Mouse (Mus musculus): ENCODE measurements around the gene Olfr325. TPM values are rescaled to one million over a fixed set of nuclear protein-coding genes. Genes with fewer than 3 reads are reported as not detected.

Gene Olfr325
- polyA plus RNA-seq (2014; fragmentation: Illumina TruSeq; extraction: RNeasy Lipid Tissue Mini Kit (QIAGEN cat#74804); ENCODE audit: low read depth, low replicate concordance): not detected

DNA sequence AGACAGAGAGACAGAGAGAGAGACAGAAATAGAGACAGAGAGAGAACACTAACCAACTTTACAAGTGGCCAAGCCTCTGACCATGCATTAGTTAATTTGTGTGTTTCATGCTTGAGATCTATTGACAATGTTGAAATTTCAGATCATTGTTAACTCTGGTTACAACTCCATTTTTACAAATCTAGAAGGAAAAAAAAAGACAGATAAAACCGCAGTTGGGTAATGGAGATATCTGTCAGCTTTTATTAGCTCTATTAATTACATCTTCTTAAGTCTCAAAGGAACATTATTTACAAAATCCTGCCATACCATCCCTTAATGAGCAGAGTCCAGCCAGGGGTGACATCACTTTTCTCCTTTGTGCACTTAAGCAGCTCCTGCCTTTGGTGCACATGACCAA is at the start of gene Olfr325:
Gene Olfr325, plus strand, starts transcription at position 301 of the 400 bp plus-strand sequence.

DNA sequence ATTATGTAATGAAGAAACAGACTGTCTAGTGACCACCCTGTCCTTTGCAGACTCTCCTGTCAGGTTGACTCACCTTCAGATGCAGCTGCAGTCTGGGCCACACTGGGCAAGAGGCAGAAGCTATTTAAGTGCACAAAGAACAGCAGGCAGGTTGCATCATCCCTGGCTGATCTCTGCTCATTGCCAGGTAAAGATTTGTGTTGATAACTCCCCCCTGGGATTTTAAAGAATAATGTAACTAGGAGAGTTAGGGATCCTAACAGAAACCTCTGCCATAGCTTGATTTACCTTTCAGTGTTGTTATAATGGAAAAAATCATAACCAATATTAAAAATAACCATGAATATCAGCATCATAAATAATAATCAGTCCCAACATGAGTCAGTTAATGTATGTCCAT is 42.8 kb upstream of the Olfr325 start, which contains the start of gene Olfr330:
Gene Olfr330, minus strand, starts transcription at position 101 of the 400 bp plus-strand sequence.

DNA sequence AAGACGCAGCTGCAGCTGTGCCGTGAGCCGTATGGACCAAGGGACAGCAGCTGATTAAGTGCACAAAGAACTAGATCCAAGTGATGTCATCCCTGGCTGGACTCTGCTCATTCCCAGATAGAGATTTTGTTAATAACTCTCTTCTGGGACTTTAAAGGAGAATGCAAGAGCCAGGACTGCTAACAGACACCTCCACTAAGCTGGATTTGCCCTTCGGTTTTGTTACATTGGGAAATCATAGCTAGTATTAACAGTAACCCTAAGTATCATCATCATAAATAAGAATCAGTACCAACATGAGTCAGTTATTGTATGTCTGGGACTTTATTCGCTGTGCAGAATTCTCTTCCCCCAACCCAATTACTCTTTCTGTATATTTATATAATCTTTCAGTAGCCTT is 31.2 kb upstream of the Olfr325 start, which contains the start of gene Olfr329-ps:
Gene Olfr329-ps, minus strand, starts transcription at position 101 of the 400 bp plus-strand sequence.

DNA sequence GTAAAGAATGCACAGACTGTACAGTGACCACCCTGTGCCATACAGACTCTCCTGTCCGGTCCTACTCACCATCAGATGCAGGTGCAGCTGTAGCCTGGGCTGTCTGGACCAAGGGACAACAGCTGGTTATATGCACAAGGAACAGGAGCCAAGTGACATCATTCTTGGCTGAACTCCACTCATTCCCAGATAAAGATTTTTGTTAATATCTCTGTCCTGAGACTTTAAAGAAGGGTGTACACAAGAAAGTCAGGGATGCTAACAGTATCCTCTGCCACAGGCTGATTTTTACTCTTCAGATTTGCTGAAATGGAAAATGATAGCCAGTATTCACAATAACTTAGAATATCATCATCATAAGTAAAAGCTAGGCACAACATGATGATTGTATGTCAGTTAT is 22.0 kb upstream of the Olfr325 start, which contains the start of gene Olfr328:
Gene Olfr328, minus strand, starts transcription at position 101 of the 400 bp plus-strand sequence.

DNA sequence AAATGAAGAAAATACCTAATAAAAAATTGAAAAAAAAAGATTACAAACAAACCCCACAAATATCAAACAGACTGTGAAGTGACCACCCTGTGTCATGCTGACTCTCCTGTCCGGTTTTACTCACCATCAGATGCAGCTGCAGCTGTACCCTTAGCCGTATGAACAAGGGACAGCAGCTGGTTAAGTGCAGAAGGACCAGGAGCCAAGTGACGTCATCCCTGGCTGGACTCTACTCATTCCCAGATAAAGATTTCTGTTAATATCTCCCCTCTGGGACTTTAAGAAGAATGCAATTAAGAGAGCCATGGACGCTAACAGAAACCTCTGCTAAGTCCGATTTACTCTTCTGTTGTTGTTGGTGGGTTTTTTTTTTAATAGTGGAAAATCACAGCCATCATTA is 7.1 kb upstream of the Olfr325 start, which contains the start of gene Olfr224:
Gene Olfr224, minus strand, starts transcription at position 149 of the 400 bp plus-strand sequence.

DNA sequence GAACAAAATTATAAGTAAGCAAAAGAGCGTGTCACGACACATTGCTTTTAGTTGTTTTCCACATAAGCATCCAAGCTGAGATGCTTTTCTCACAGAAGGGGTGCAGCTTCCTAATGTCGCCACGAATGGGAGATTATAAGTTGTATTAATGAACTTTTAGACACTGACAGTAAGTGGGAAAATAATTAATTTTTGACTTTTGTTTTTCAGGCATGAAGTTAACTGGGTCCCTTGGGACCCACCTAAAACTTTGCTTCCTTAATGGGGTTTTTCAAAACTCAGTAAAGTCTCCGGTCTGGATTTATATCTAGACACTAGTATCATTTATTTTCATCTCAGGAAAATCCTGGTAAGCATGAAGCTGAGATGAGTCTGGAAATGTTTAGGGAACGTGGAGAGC is 17.3 kb downstream of the Olfr325 start, which contains the start of gene Olfr324:
Gene Olfr324, plus strand, starts transcription at position 301 of the 400 bp plus-strand sequence.

DNA sequence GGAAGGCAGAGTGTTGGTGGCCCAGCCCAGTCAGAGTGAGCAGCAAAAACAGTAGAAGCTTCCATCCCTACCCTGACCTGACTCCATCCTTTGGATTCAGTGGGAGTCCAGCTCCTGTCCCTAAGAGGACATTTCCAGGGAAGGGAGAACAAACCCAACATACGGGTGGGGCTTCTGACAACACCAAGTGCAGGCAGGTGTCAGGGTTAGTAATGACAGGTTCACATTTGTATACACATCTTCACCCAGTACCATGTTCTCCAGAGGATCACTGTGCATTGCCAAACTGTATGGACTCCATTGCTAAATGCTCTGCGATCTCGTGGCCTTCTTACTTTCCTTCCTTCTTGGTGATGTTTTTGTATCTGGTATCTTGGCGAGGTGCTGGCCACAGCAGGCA is 38.4 kb downstream of the Olfr325 start, which contains the start of gene 2210407C18Rik:
Gene 2210407C18Rik, minus strand, starts transcription at position 101 of the 400 bp plus-strand sequence.

DNA sequence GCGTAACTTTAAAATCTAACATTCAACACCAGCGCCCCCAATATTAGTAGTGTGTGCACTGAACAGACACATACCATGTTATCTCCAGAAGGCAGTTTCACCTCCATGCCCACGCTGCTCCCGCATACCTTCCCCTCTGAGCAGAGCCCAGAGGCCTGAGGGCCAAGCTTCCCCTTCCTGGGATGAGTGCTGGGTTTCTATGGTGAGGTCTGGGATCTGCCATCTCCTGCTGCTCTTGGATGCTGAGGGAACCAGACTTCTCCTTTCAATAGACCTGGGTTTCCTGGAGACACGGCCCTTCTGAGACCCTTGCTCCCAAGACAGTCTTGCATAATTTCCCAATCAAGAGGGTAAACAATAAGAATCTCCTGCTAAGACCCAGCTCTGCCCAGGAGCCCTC is 52.9 kb downstream of the Olfr325 start, which contains the start of gene Olfr323:
Gene Olfr323, minus strand, starts transcription at position 101 of the 400 bp plus-strand sequence.

Other genes starting within 250 kb of the Olfr325 start
- gene Zfp672, start 247.4 kb upstream of the Olfr325 start, polyA plus RNA-seq (2014; fragmentation: Illumina TruSeq; extraction: RNeasy Lipid Tissue Mini Kit (QIAGEN cat#74804); ENCODE audit: low read depth, low replicate concordance): 47.2 TPM
- gene Sh3bp5l, start 247.0 kb upstream of the Olfr325 start, polyA plus RNA-seq (2014; fragmentation: Illumina TruSeq; extraction: RNeasy Lipid Tissue Mini Kit (QIAGEN cat#74804); ENCODE audit: low read depth, low replicate concordance): 29.4 TPM
- gene Lypd8, start 198.7 kb upstream of the Olfr325 start, polyA plus RNA-seq (2014; fragmentation: Illumina TruSeq; extraction: RNeasy Lipid Tissue Mini Kit (QIAGEN cat#74804); ENCODE audit: low read depth, low replicate concordance): not detected
- not detected for gene 1810065E05Rik, start 156.6 kb upstream of the Olfr325 start, polyA plus RNA-seq (2014; fragmentation: Illumina TruSeq; extraction: RNeasy Lipid Tissue Mini Kit (QIAGEN cat#74804); ENCODE audit: low read depth, low replicate concordance)
- not detected for gene Gm12253, start 145.2 kb upstream of the Olfr325 start, polyA plus RNA-seq (2014; fragmentation: Illumina TruSeq; extraction: RNeasy Lipid Tissue Mini Kit (QIAGEN cat#74804); ENCODE audit: low read depth, low replicate concordance)
- not detected for gene Lypd9, start 124.8 kb upstream of the Olfr325 start, polyA plus RNA-seq (2014; fragmentation: Illumina TruSeq; extraction: RNeasy Lipid Tissue Mini Kit (QIAGEN cat#74804); ENCODE audit: low read depth, low replicate concordance)
- not detected for gene Olfr30, start 115.5 kb upstream of the Olfr325 start, polyA plus RNA-seq (2014; fragmentation: Illumina TruSeq; extraction: RNeasy Lipid Tissue Mini Kit (QIAGEN cat#74804); ENCODE audit: low read depth, low replicate concordance)
- gene Olfr332, start 85.2 kb upstream of the Olfr325 start, polyA plus RNA-seq (2014; fragmentation: Illumina TruSeq; extraction: RNeasy Lipid Tissue Mini Kit (QIAGEN cat#74804); ENCODE audit: low read depth, low replicate concordance): not detected
- not detected for gene Olfr331, start 75.2 kb upstream of the Olfr325 start, polyA plus RNA-seq (2014; fragmentation: Illumina TruSeq; extraction: RNeasy Lipid Tissue Mini Kit (QIAGEN cat#74804); ENCODE audit: low read depth, low replicate concordance)
- not detected for gene Olfr330, start 42.9 kb upstream of the Olfr325 start, polyA plus RNA-seq (2014; fragmentation: Illumina TruSeq; extraction: RNeasy Lipid Tissue Mini Kit (QIAGEN cat#74804); ENCODE audit: low read depth, low replicate concordance)
- not detected for gene Olfr329-ps, start 31.3 kb upstream of the Olfr325 start, polyA plus RNA-seq (2014; fragmentation: Illumina TruSeq; extraction: RNeasy Lipid Tissue Mini Kit (QIAGEN cat#74804); ENCODE audit: low read depth, low replicate concordance)
- not detected for gene Olfr328, start 22.1 kb upstream of the Olfr325 start, polyA plus RNA-seq (2014; fragmentation: Illumina TruSeq; extraction: RNeasy Lipid Tissue Mini Kit (QIAGEN cat#74804); ENCODE audit: low read depth, low replicate concordance)
- not detected for gene Olfr224, start 7.2 kb upstream of the Olfr325 start, polyA plus RNA-seq (2014; fragmentation: Illumina TruSeq; extraction: RNeasy Lipid Tissue Mini Kit (QIAGEN cat#74804); ENCODE audit: low read depth, low replicate concordance)
- gene Olfr324, start 17.4 kb downstream of the Olfr325 start, polyA plus RNA-seq (2014; fragmentation: Illumina TruSeq; extraction: RNeasy Lipid Tissue Mini Kit (QIAGEN cat#74804); ENCODE audit: low read depth, low replicate concordance): not detected
- 21.0 TPM for gene 2210407C18Rik, start 38.3 kb downstream of the Olfr325 start, polyA plus RNA-seq (2014; fragmentation: Illumina TruSeq; extraction: RNeasy Lipid Tissue Mini Kit (QIAGEN cat#74804); ENCODE audit: low read depth, low replicate concordance)
- not detected for gene Olfr323, start 52.8 kb downstream of the Olfr325 start, polyA plus RNA-seq (2014; fragmentation: Illumina TruSeq; extraction: RNeasy Lipid Tissue Mini Kit (QIAGEN cat#74804); ENCODE audit: low read depth, low replicate concordance)
- not detected for gene Trim58, start 62.7 kb downstream of the Olfr325 start, polyA plus RNA-seq (2014; fragmentation: Illumina TruSeq; extraction: RNeasy Lipid Tissue Mini Kit (QIAGEN cat#74804); ENCODE audit: low read depth, low replicate concordance)
- gene Olfr322, start 81.1 kb downstream of the Olfr325 start, polyA plus RNA-seq (2014; fragmentation: Illumina TruSeq; extraction: RNeasy Lipid Tissue Mini Kit (QIAGEN cat#74804); ENCODE audit: low read depth, low replicate concordance): not detected
- gene Olfr320, start 103.4 kb downstream of the Olfr325 start, polyA plus RNA-seq (2014; fragmentation: Illumina TruSeq; extraction: RNeasy Lipid Tissue Mini Kit (QIAGEN cat#74804); ENCODE audit: low read depth, low replicate concordance): not detected
- gene Olfr319, start 121.4 kb downstream of the Olfr325 start, polyA plus RNA-seq (2014; fragmentation: Illumina TruSeq; extraction: RNeasy Lipid Tissue Mini Kit (QIAGEN cat#74804); ENCODE audit: low read depth, low replicate concordance): not detected
- gene Olfr318, start 146.3 kb downstream of the Olfr325 start, polyA plus RNA-seq (2014; fragmentation: Illumina TruSeq; extraction: RNeasy Lipid Tissue Mini Kit (QIAGEN cat#74804); ENCODE audit: low read depth, low replicate concordance): not detected
- not detected for gene Olfr317, start 161.5 kb downstream of the Olfr325 start, polyA plus RNA-seq (2014; fragmentation: Illumina TruSeq; extraction: RNeasy Lipid Tissue Mini Kit (QIAGEN cat#74804); ENCODE audit: low read depth, low replicate concordance)
- gene Olfr316, start 175.0 kb downstream of the Olfr325 start, polyA plus RNA-seq (2014; fragmentation: Illumina TruSeq; extraction: RNeasy Lipid Tissue Mini Kit (QIAGEN cat#74804); ENCODE audit: low read depth, low replicate concordance): not detected
- gene Olfr315, start 195.5 kb downstream of the Olfr325 start, polyA plus RNA-seq (2014; fragmentation: Illumina TruSeq; extraction: RNeasy Lipid Tissue Mini Kit (QIAGEN cat#74804); ENCODE audit: low read depth, low replicate concordance): not detected
- gene Olfr314, start 205.2 kb downstream of the Olfr325 start, polyA plus RNA-seq (2014; fragmentation: Illumina TruSeq; extraction: RNeasy Lipid Tissue Mini Kit (QIAGEN cat#74804); ENCODE audit: low read depth, low replicate concordance): not detected
- not detected for gene Fam183b, start 224.2 kb downstream of the Olfr325 start, polyA plus RNA-seq (2014; fragmentation: Illumina TruSeq; extraction: RNeasy Lipid Tissue Mini Kit (QIAGEN cat#74804); ENCODE audit: low read depth, low replicate concordance)
- not detected for gene Olfr313, start 237.3 kb downstream of the Olfr325 start, polyA plus RNA-seq (2014; fragmentation: Illumina TruSeq; extraction: RNeasy Lipid Tissue Mini Kit (QIAGEN cat#74804); ENCODE audit: low read depth, low replicate concordance)

Measured in heart, adult 10 weeks (tissue).